Mouse (Mus musculus) kidney, embryonic 16.5 days (tissue): ENCODE data around the gene Aida. TPM values are rescaled to one million over a fixed set of nuclear protein-coding genes. Genes with fewer than 3 reads are reported as not detected.

Experiments
- ATAC-seq: fragments of 200-750 bp; cut with Nextera tagmentation; 2 replicates; pipeline ENCODE4 v1.8.0; 2017; ENCODE audit warnings: moderate TSS enrichment; ENCODE audit not compliant: low FRiP score, low TSS enrichment
- H3K27ac ChIP-seq: fragments of 300-500 bp; sonication (generic); 2 replicates; pipeline ENCODE4 v1.5.1; 2014; ENCODE audit warnings: low read length
- H3K27me3 ChIP-seq: fragments of 300-500 bp; sonication (generic); 2 replicates; pipeline ENCODE4 v1.6.1; 2014; ENCODE audit warnings: low read length, control low read depth, mixed read lengths; ENCODE audit not compliant: insufficient read depth
- H3K36me3 ChIP-seq: fragments of 300-500 bp; sonication (generic); 2 replicates; pipeline ENCODE4 v1.6.1; 2014; ENCODE audit warnings: low read length, control low read depth, mixed read lengths; ENCODE audit not compliant: insufficient read depth
- H3K4me1 ChIP-seq: fragments of 300-500 bp; sonication (generic); 2 replicates; pipeline ENCODE4 v1.6.1; 2014; ENCODE audit warnings: low read length, control low read depth, mixed read lengths; ENCODE audit not compliant: insufficient read depth
- H3K4me2 ChIP-seq: fragments of 300-500 bp; sonication (generic); replicated peaks from 2 replicates; pipeline ENCODE4 v1.6.1; 2014; ENCODE audit warnings: low read depth, low read length
- H3K4me3 ChIP-seq: fragments of 300-500 bp; sonication (generic); 2 replicates; pipeline ENCODE4 v1.5.1; 2014; ENCODE audit warnings: mild to moderate bottlenecking, low read length
- H3K9ac ChIP-seq: fragments of 300-500 bp; sonication (generic); replicated peaks from 2 replicates; pipeline ENCODE4 v1.6.1; 2014; ENCODE audit warnings: low read length
- H3K9me3 ChIP-seq: fragments of 300-500 bp; sonication (generic); 2 replicates; pipeline ENCODE4 v1.6.1; 2016; ENCODE audit warnings: low read length, control low read depth
- WGBS: fragments of 180-500 bp; shearing (Covaris S2); extraction: QIAGEN DNeasy Blood & Tissue Kit; methylation state at CpG from one replicate; pipeline ENCODE4 v1.1.7; 2014; 5-methylcytosine and 5-hydroxymethylcytosine counted together
- polyA plus RNA-seq: library from polyadenylated mRNA; unstranded; fragments of >200 nt; fragmentation: Nextera tagmentation; extraction: Ambion mirVana; gene quantifications from 2 replicates; pipeline ENCODE4 v1.2.1, GENCODE M21; 2015

Gene Aida
- 40.4 and 41.6 TPM in 2 replicates for polyA plus RNA-seq

DNA sequence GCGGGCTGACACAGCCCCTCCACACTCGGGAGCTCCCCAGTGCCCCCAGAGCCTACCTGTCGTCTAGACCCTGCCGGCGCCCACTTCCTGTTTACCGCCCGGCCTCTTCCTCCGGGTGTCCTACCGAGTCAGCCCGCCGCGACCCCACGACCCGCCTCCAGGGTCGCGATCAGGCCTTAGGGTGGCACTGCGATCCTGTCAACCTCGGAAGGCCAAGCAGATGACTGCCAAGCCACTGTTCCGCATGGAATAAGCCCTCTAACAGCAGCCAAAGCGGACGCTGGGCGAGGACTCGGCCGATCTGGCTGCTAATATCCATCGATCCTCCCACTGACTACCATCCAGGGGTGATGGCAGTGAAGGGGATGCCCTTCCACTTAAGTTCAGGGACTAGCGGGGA lies at the start of gene Aida:
Gene Aida, plus strand, starts transcription at position 126 of the 400 bp plus-strand sequence.
- no peaks in the 10 kb centered on the region for H3K9me3 ChIP-seq
- H3K36me3 ChIP-seq, result 0 out of 2 replicates have a peak, but pooled peaks cover 6% of the 10 kb centered on the region
- 0% methylated on average over 25 of the region's 26 CpGs for WGBS
- no peaks in the 10 kb centered on the region for H3K4me1 ChIP-seq
- peak within 1 kb of the TSS; percentile 26; the same call in 1 of the 2 replicates for H3K27ac ChIP-seq
- peak; percentile 16; the same call in 1 of the 2 replicates for ATAC-seq
- H3K9ac ChIP-seq, result peak within 1 kb of the TSS; percentile 60
- peak within 1 kb of the TSS; percentile 57 for H3K4me2 ChIP-seq
- peak within 1 kb of the TSS; percentile 54 for H3K4me3 ChIP-seq
- H3K27me3 ChIP-seq, result no peaks in the 10 kb centered on the region

DNA sequence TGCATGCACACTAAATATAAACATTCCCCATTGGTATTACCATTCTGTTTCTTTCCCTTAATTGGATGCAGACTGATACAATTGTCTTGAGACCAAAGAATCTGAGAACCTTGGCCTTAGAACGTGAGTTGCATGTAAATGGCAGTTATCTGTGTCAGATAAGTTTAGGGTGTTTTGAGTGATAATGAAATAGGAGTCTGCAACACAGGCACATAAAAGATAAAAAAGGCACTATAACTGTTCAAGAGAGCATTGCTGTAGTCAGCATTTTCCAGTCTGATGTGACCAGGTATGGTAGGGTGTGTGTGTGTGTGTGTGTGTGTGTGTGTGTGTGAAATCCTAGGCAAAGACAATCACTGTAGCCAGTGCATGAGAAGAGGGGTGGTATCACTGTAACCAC lies 48.2 kb upstream of the Aida start:
- Histone ChIP-seq H3K4me1 (no peaks in the 10 kb centered on the region), H3K4me3 (no peak overlapping the region), H3K36me3 (no peaks in the 10 kb centered on the region), H3K27me3 (0 out of 2 replicates have a peak, but pooled peaks cover 3% of the 10 kb centered on the region), H3K9me3 (no peaks in the 10 kb centered on the region), H3K9ac (no peak overlapping the region), H3K4me2 (no peak overlapping the region), H3K27ac (no peak overlapping the region)
- 50% methylated on average over 1 of the region's 1 CpGs for WGBS
- no peak for ATAC-seq

DNA sequence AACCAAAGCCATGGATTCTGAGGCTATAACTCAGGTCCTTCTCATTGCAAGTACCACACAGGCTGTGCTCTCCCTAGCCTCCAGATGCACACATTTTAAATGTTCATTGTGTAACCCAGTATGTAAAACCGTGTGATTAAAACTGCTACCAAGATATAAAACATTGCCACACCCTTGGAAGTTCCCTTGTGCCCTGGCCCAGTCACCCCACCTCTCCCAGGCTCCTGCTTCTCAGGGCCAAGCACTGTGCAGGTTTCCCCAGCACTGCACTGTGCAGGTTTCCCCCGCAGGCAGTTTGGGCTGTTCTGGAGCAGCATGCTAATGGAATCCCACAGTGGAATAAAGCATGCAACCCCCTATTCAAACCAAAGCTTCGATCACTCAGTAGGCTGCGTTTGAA lies 45.8 kb upstream of the Aida start:
- H3K27ac ChIP-seq, result no peak overlapping the region
- ATAC-seq, result no peak

DNA sequence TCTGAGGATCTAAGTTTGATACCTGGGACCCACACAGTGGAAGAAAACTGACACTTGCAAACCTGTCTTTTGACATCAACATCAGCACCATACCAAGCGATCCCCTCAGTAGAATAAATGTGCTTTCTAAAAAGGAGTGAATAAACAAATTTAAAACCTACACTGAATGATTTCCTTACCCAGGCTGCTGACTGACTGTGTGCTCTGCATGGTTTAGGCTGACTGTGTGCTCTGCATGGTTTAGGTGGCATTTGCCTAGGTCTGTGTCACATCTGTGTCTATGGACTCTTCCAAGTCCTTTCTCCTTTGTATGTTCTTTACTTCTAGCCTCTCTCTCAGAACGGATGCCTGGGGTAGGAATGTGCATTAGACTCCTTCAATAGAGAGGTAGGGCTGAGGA lies 44.6 kb upstream of the Aida start:
- WGBS, result 68% methylated on average over 2 of the region's 2 CpGs
- H3K9ac ChIP-seq, result no peak overlapping the region

More for the DNA sequence above, 45.8 kb upstream of the Aida start:
- no peaks in the 10 kb centered on the region for H3K36me3 ChIP-seq
- H3K4me1 ChIP-seq, result no peaks in the 10 kb centered on the region
- H3K9me3 ChIP-seq, result no peaks in the 10 kb centered on the region
- H3K4me3 ChIP-seq, result no peak overlapping the region
- 72% methylated on average over 4 of the region's 4 CpGs for WGBS
- no peak overlapping the region for H3K9ac ChIP-seq
- 0 out of 2 replicates have a peak, but pooled peaks cover 3% of the 10 kb centered on the region for H3K27me3 ChIP-seq
- H3K4me2 ChIP-seq, result no peak overlapping the region

DNA sequence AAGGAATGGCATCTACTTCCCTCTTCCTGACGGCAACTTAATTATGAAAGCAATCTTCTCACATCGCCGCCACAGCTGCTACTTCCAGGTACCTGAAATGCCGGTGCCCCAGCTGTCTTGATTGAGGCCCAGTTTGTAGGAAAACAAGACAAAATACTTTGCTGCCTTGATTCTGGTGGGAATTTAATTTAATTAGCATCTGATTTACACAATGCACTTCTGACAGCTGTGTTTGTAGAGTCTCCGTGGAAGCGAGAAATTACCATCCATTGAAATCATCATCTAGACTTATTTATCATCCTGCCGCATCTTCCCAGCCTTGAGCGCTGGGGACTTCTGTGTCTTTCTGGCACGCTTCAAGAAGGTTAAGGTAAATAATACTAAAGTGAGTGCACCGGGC lies 43.8 kb upstream of the Aida start:
- H3K4me1 ChIP-seq, result no peaks in the 10 kb centered on the region
- no peaks in the 10 kb centered on the region for H3K36me3 ChIP-seq
- no peak for ATAC-seq
- H3K27me3 ChIP-seq, result 0 out of 2 replicates have a peak, but pooled peaks cover 3% of the 10 kb centered on the region
- no peak overlapping the region for H3K27ac ChIP-seq
- no peaks in the 10 kb centered on the region for H3K9me3 ChIP-seq
- H3K9ac ChIP-seq, result no peak overlapping the region
- WGBS, result 58% methylated on average over 10 of the region's 10 CpGs
- H3K4me2 ChIP-seq, result no peak overlapping the region
- H3K4me3 ChIP-seq, result no peak overlapping the region

More for the DNA sequence above, 44.6 kb upstream of the Aida start:
- H3K4me2 ChIP-seq, result no peak overlapping the region
- H3K9me3 ChIP-seq, result no peaks in the 10 kb centered on the region
- H3K27me3 ChIP-seq, result 0 out of 2 replicates have a peak, but pooled peaks cover 3% of the 10 kb centered on the region
- no peaks in the 10 kb centered on the region for H3K36me3 ChIP-seq
- no peak overlapping the region for H3K4me3 ChIP-seq
- no peak for ATAC-seq
- no peaks in the 10 kb centered on the region for H3K4me1 ChIP-seq
- no peak overlapping the region for H3K27ac ChIP-seq

DNA sequence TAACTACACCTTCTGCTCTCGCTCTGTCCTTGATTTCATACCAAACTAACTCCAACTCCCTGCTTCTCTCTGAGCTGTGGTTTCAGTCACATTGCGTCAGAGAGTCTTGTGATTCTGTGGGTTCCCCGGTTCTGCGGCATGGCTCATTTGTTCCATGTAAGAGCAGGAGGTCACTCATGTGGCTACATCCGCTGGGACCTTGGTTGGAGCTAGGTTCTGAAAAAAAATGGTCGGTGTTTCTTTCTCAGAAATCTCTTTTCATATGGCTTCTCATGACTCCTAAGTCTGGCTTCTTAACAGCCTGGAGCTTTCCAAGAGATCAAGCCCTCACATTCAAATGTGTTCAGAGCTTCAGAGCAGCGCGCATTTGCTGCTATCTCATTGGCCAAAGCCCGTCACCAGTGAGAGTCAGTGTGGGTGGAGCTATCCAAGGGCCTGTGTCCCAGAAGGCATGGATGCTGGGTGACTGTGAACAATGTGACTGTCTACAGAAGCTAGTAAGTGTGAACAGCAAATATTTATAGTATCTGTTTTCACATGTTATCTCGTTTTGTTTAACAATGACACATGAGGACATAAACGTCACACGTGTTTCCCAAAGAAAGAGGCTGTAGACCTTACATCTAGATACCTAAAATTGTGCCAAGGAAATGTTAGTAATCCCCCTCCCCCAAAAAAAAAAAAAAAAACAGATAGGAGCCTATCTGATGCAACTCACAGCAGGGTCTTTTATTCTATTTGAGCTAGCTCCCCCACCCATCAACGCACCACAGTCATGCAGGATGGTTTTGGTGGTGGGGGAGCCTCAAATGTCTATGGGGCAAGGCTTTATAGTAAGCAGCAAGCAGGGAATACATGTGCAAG lies 32.0 kb upstream of the Aida start:
- Histone ChIP-seq H3K4me1 (no peaks in the 10 kb centered on the region), H3K27ac (no peak overlapping the region), H3K36me3 (no peaks in the 10 kb centered on the region), H3K9ac (no peak overlapping the region), H3K4me3 (no peak overlapping the region), H3K9me3 (no peaks in the 10 kb centered on the region), H3K27me3 (no peaks in the 10 kb centered on the region), H3K4me2 (no peak overlapping the region)
- WGBS, result 78% methylated on average over 13 of the region's 13 CpGs
- no peak for ATAC-seq

DNA sequence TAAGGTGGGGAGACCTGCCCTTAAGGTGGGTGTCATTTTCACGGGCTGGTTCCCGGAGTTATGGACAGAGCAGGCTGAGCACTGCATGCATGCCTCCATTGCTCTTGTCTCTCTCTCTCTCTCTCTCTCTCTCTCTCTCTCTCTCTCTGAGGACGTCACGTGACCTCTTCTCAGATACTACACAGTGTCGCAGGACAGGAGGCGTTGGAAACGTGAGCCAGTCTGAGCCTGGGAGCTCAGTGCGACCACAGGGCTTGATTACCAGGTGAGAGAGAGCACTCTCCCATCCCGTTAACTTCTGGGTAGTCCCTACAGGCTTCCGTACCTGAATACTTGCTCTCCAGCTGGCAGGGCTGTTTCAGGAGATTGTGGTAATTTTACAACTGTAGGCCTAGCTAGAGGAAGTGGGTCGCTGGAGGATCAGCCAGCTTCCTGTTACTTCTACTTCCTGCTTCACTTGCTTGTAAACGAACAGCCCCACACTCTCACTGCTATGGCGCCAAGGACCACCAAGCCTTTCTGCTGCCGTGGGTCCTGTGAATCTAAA lies 30.4 kb upstream of the Aida start:
- no peaks in the 10 kb centered on the region for H3K36me3 ChIP-seq
- no peak overlapping the region for H3K4me2 ChIP-seq
- 56% methylated on average over 14 of the region's 14 CpGs for WGBS
- no peaks in the 10 kb centered on the region for H3K4me1 ChIP-seq
- ATAC-seq, result no peak
- no peak overlapping the region for H3K4me3 ChIP-seq
- no peak overlapping the region for H3K9ac ChIP-seq
- H3K27me3 ChIP-seq, result no peaks in the 10 kb centered on the region
- H3K9me3 ChIP-seq, result no peaks in the 10 kb centered on the region
- H3K27ac ChIP-seq, result no peak overlapping the region

DNA sequence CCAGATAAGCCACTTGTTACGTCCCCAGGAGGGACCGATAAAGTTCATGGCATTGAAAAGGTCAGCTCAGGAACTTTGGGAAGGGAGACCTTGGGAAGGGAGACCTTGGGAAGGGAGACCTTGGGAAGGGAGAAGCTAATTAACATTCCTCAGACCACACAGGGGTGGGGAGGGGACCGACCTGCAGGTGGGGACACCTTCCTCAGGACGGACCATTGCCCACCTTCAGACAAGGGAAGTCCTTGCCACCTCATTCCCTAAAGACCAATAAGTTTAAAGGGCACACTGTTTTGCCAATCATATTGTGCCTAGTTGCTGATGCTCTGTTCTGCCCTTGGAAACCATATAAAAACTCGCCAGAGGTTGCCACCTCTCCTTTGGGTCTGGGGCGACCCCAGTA lies 28.7 kb upstream of the Aida start:
- H3K4me2 ChIP-seq, result no peak overlapping the region
- no peaks in the 10 kb centered on the region for H3K27me3 ChIP-seq
- WGBS, result 66% methylated on average over 6 of the region's 6 CpGs
- no peaks in the 10 kb centered on the region for H3K9me3 ChIP-seq
- H3K36me3 ChIP-seq, result no peaks in the 10 kb centered on the region
- no peak overlapping the region for H3K27ac ChIP-seq
- ATAC-seq, result no peak
- H3K9ac ChIP-seq, result no peak overlapping the region
- H3K4me1 ChIP-seq, result no peaks in the 10 kb centered on the region
- H3K4me3 ChIP-seq, result no peak overlapping the region

DNA sequence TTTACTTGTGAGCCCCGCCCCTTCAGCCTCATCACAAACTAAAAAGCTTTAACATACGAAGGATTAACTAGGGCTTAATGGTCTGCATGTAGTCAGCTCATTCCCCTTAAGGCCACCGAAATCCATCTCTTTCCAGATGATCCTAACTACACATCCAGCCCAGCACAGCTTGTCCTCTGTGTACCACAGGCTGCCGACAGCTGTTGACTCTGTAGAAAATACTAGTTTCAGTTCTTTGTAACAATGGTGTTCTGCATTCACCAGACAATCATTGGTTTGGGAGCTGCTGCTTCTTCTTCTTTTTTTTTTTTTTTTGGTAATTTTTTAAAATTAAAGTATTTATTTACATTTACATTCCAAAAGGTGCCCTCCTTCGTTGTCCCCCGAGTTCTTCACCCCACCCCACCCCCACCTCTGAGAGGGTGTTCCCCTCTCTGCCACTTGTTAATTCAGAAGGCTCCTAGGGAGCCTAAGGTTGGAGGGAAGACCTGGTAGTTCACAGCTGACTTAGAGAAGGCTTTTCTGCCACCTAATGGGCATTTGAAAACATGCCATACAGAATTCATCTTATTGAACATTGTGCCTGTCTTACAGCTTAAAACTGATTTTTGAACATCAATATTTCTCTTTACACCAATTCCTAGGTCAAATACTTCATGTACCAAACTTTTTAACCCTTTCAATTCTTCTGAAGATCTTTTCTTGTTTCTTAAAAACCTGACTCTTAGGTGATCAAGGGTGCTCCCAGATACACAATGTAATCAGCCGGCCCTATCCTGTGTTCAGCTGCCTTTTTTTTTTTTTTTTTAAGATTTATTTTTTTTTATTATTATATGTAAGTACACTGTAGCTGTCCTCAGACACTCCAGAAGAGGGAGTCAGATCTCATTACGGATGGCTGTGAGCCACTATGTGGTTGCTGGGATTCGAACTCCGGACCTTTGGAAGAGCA lies 23.2 kb upstream of the Aida start:
- H3K27ac ChIP-seq, result no peak overlapping the region
- H3K36me3 ChIP-seq, result peaks cover 6% of the 10 kb centered on the region; the same call in 1 of the 2 replicates
- H3K4me3 ChIP-seq, result no peak overlapping the region
- 57% methylated on average over 10 of the region's 10 CpGs for WGBS
- no peak for ATAC-seq
- no peaks in the 10 kb centered on the region for H3K9me3 ChIP-seq
- H3K4me2 ChIP-seq, result no peak overlapping the region
- H3K9ac ChIP-seq, result no peak overlapping the region
- H3K4me1 ChIP-seq, result no peaks in the 10 kb centered on the region
- H3K27me3 ChIP-seq, result no peaks in the 10 kb centered on the region
